Mouse (Mus musculus) embryonic fibroblast, embryonic 13.5 days (primary cell): ENCODE measurements at regions not wholly inside any gene's neighbourhood (a gene's known extent, or its start where the extent isn't known, plus 50 kb on each side); places are given as distances from the start of the nearest gene placed in this dataset.

Experiments used
- CTCF ChIP-seq: IDR thresholded peaks from 2 replicates; pipeline ENCODE4 v1.5.1; 2011; ENCODE audit warnings: mild to moderate bottlenecking, control low read depth, low read length, moderate library complexity, borderline replicate concordance; ENCODE audit not compliant: insufficient read depth
- POLR2A ChIP-seq: IDR thresholded peaks from 2 replicates; pipeline ENCODE4 v1.6.1; 2011; ENCODE audit warnings: low read depth, mild to moderate bottlenecking, control low read depth, low read length, moderate library complexity

- no peak for TF ChIP-seq POLR2A
- TF ChIP-seq CTCF, result no peak
Measured at GRCm38 (mm10) chr16:86044695-86045094, 143.1 kb upstream of the Adamts5 start.
